20 mouse cellular contexts compared by ENCODE assay signal in genomic region chr16:57502230-57502629, GRCm38 (mm10).
DNase-seq lines count a peak whose midpoint lies in the region; ATAC-seq lines count a peak whose summit lies in the region.
"Had no signal": no experiment of that assay in that cellular context is flagged by ENCODE, and none has a peak within 500 bp of the region (broad histone marks: within the 10 kb centered on the region; RNA-seq: fewer than 3 reads in every experiment).

No protein-coding gene starts in this region.

- H3K27ac ChIP-seq in kidney, embryonic 15.5 days = no peak overlapping the region
- no peak overlapping the region for H3K27ac ChIP-seq in hindbrain, embryonic 11.5 days (ENCODE audit: low read depth, low read length)
- no peak overlapping the region for H3K27ac ChIP-seq in intestine, embryonic 16.5 days (ENCODE audit: low read length)
- H3K27ac ChIP-seq: intestine, embryonic 15.5 days; stomach, embryonic 15.5 days had no signal

- H3K9me3 ChIP-seq in kidney, embryonic 15.5 days (replicated peaks) = no peaks in the 10 kb centered on the region
- H3K9me3 ChIP-seq in hindbrain, embryonic 11.5 days (ENCODE audit: control insufficient read depth, low read length) = no peaks in the 10 kb centered on the region
- H3K9me3 ChIP-seq in intestine, embryonic 16.5 days (ENCODE audit: control insufficient read depth, low read length) = no peaks in the 10 kb centered on the region
- H3K9me3 ChIP-seq: intestine, embryonic 15.5 days; stomach, embryonic 15.5 days had no signal

- no peak overlapping the region for H3K4me3 ChIP-seq in kidney, embryonic 15.5 days (replicated peaks)
- no peak overlapping the region for H3K4me3 ChIP-seq in hindbrain, embryonic 11.5 days (ENCODE audit: low read depth, low read length)
- no peak overlapping the region for H3K4me3 ChIP-seq in intestine, embryonic 16.5 days (ENCODE audit: low read length)
- H3K4me3 ChIP-seq: intestine, embryonic 15.5 days; stomach, embryonic 15.5 days had no signal

- H3K9ac ChIP-seq in kidney, embryonic 15.5 days = no peak overlapping the region
- no peak overlapping the region for H3K9ac ChIP-seq in hindbrain, embryonic 11.5 days (ENCODE audit: low read depth, low read length)
- H3K9ac ChIP-seq in intestine, embryonic 16.5 days (ENCODE audit: low read depth, low read length) = no peak overlapping the region
- H3K9ac ChIP-seq: intestine, embryonic 15.5 days; stomach, embryonic 15.5 days had no signal

- no peak overlapping the region for H3K4me2 ChIP-seq in kidney, embryonic 15.5 days
- no peak overlapping the region for H3K4me2 ChIP-seq in hindbrain, embryonic 11.5 days (replicated peaks; ENCODE audit: low read depth, low read length)
- no peak overlapping the region for H3K4me2 ChIP-seq in intestine, embryonic 16.5 days (ENCODE audit: low read depth, low read length)
- H3K4me2 ChIP-seq: intestine, embryonic 15.5 days; stomach, embryonic 15.5 days had no signal

- H3K36me3 ChIP-seq in kidney, embryonic 15.5 days = no peaks in the 10 kb centered on the region
- H3K36me3 ChIP-seq in hindbrain, embryonic 11.5 days (ENCODE audit: control insufficient read depth, insufficient read depth, low read length) = no peaks in the 10 kb centered on the region
- no peaks in the 10 kb centered on the region for H3K36me3 ChIP-seq in intestine, embryonic 16.5 days (ENCODE audit: control insufficient read depth, insufficient read depth, low read length)
- H3K36me3 ChIP-seq: intestine, embryonic 15.5 days; stomach, embryonic 15.5 days had no signal

- peak; percentile 6 for DNase-seq in kidney, adult 11 months
- DNase-seq in spleen, postnatal 36 days (ENCODE audit: low spot score in 2 of 2) = peak; percentile 17 to 33
- no peak for DNase-seq in spleen, adult 12 weeks (ENCODE audit: low spot score)
- peak; percentile 24 to 33 for DNase-seq in kidney, postnatal 4 days
- DNase-seq in left cerebral cortex, adult 9 months (ENCODE audit: low spot score in 2 of 2) = no peak
- DNase-seq in hindbrain, embryonic 11.5 days (ENCODE audit: low spot score) = no peak
- DNase-seq: adrenal gland, adult 8-10 months; cerebellum, postnatal 36 days; heart, adult 18-20 months; heart, postnatal 36 days; lung, postnatal 10 days; right cerebral cortex, postnatal 14 days; thymus, postnatal 36 days had no signal

- H3K27me3 ChIP-seq in kidney, embryonic 15.5 days = no peaks in the 10 kb centered on the region
- no peaks in the 10 kb centered on the region for H3K27me3 ChIP-seq in hindbrain, embryonic 11.5 days (ENCODE audit: control insufficient read depth, insufficient read depth, low read length)
- H3K27me3 ChIP-seq in intestine, embryonic 16.5 days (replicated peaks; ENCODE audit: control insufficient read depth, insufficient read depth, low read length) = no peaks in the 10 kb centered on the region
- H3K27me3 ChIP-seq: CH12.LX; intestine, embryonic 15.5 days; Patski; stomach, embryonic 15.5 days had no signal

- no peak for ATAC-seq in kidney, embryonic 15.5 days (replicated peaks; ENCODE audit: low FRiP score)
- ATAC-seq in hindbrain, embryonic 11.5 days (ENCODE audit: low FRiP score) = no peak
- ATAC-seq in intestine, embryonic 16.5 days = no peak
- ATAC-seq: intestine, embryonic 15.5 days; midbrain, embryonic 16.5 days; Patski had no signal

- 37% methylated on average over 2 of the region's 2 CpGs for WGBS in kidney, embryonic 15.5 days
- 19% methylated on average over 2 of the region's 2 CpGs for WGBS in hindbrain, embryonic 11.5 days
- WGBS in intestine, embryonic 16.5 days = 43% methylated on average over 2 of the region's 2 CpGs

- 0 out of 2 replicates have a peak, but pooled peaks cover 2% of the 10 kb centered on the region for H3K4me1 ChIP-seq in kidney, embryonic 15.5 days
- H3K4me1 ChIP-seq in hindbrain, embryonic 11.5 days (replicated peaks; ENCODE audit: control insufficient read depth, insufficient read depth, low read length) = no peaks in the 10 kb centered on the region
- H3K4me1 ChIP-seq in intestine, embryonic 16.5 days (ENCODE audit: control insufficient read depth, insufficient read depth, low read length) = peaks cover 9% of the 10 kb centered on the region; the same call in 1 of the 2 replicates
- H3K4me1 ChIP-seq: intestine, embryonic 15.5 days; stomach, embryonic 15.5 days had no signal

Comparison
In these comparisons a context has a peak if more than half of its experiments do, and no peak if none do; other contexts are left out.
1. DNase-seq: peak in kidney, adult 11 months (single experiment), spleen, postnatal 36 days (2 of 2) and kidney, postnatal 4 days (2 of 2); none in spleen, adult 12 weeks (single experiment), left cerebral cortex, adult 9 months (0 of 2) and hindbrain, embryonic 11.5 days (single experiment).